8 mouse cellular contexts compared by ENCODE assay signal in genomic region chr11:8467403-8468160, GRCm38 (mm10).
DNase-seq lines count a peak whose midpoint lies in the region; ATAC-seq and TF ChIP-seq lines count a peak whose summit lies in the region.

No protein-coding gene starts in this region.

- peak overlapping the region; percentile 87 for H3K4me2 ChIP-seq in embryonic facial prominence, embryonic 14.5 days (ENCODE audit: low read depth, low read length)
- H3K4me2 ChIP-seq in intestine, embryonic 14.5 days (ENCODE audit: low read length): peak overlapping the region; percentile 82
- peak overlapping the region; percentile 95 for H3K4me2 ChIP-seq in myocyte (ENCODE audit: low read depth)

- no peaks in the 10 kb centered on the region for H3K36me3 ChIP-seq in liver, adult 2 months (ENCODE audit: control insufficient read depth, insufficient read depth, low read length)
- H3K36me3 ChIP-seq in embryonic facial prominence, embryonic 14.5 days (ENCODE audit: control insufficient read depth, insufficient read depth, low read length): 0 out of 2 replicates have a peak, but pooled peaks cover 2% of the 10 kb centered on the region
- peaks cover 23% of the 10 kb centered on the region for H3K36me3 ChIP-seq in intestine, embryonic 14.5 days (ENCODE audit: control insufficient read depth, insufficient read depth, low read length)
- no peaks in the 10 kb centered on the region for H3K36me3 ChIP-seq in myocyte (ENCODE audit: control insufficient read depth, insufficient read depth)

- H3K79me2 ChIP-seq in liver, adult 2 months (ENCODE audit: control insufficient read depth, insufficient read depth, low read length): peaks cover 8% of the 10 kb centered on the region; the same call in 1 of the 2 replicates
- H3K79me2 ChIP-seq in myocyte (ENCODE audit: control insufficient read depth, insufficient read depth): peaks cover 56% of the 10 kb centered on the region

- H3K4me1 ChIP-seq in liver, adult 2 months (ENCODE audit: control insufficient read depth, insufficient read depth, low read length): 0 out of 2 replicates have a peak, but pooled peaks cover 1% of the 10 kb centered on the region
- peaks cover 37% of the 10 kb centered on the region for H3K4me1 ChIP-seq in embryonic facial prominence, embryonic 14.5 days (ENCODE audit: control insufficient read depth, insufficient read depth, low read length)
- peaks cover 44% of the 10 kb centered on the region for H3K4me1 ChIP-seq in intestine, embryonic 14.5 days (replicated peaks; ENCODE audit: control insufficient read depth, insufficient read depth, low read length)

- no peaks in the 10 kb centered on the region for H3K27me3 ChIP-seq in liver, adult 2 months (ENCODE audit: control insufficient read depth, insufficient read depth, low read length)
- no peaks in the 10 kb centered on the region for H3K27me3 ChIP-seq in embryonic facial prominence, embryonic 14.5 days (replicated peaks; ENCODE audit: control insufficient read depth, insufficient read depth, low read length)
- H3K27me3 ChIP-seq in intestine, embryonic 14.5 days (replicated peaks; ENCODE audit: control insufficient read depth, insufficient read depth, low read length): no peaks in the 10 kb centered on the region
- H3K27me3 ChIP-seq in myocyte (ENCODE audit: control insufficient read depth, insufficient read depth, insufficient read length): no peaks in the 10 kb centered on the region

- TF ChIP-seq POLR2A in liver, adult 2 months (IDR thresholded peaks at IDR 0.05; ENCODE audit: extremely low read depth, insufficient read depth, low read length): no peak
- TF ChIP-seq POLR2A in myocyte (IDR thresholded peaks at IDR 0.05; ENCODE audit: insufficient read length, low read depth): peak; percentile 8

- peak; percentile 53 for ATAC-seq in embryonic facial prominence, embryonic 14.5 days (ENCODE audit: low read depth)
- no peak for ATAC-seq in intestine, embryonic 14.5 days (replicated peaks; ENCODE audit: low FRiP score, low TSS enrichment, low read depth)
- no peak for ATAC-seq in monocyte, adult 5-6 weeks (replicated peaks; ENCODE audit: insufficient number of reproducible peaks, low FRiP score, low TSS enrichment, poor library complexity, severe bottlenecking)

- H3K9ac ChIP-seq in liver, adult 2 months (ENCODE audit: low read depth, low read length): peak overlapping the region; percentile 43
- H3K9ac ChIP-seq in embryonic facial prominence, embryonic 14.5 days (ENCODE audit: low read depth, low read length): peak overlapping the region; percentile 70
- peak overlapping the region; percentile 60 for H3K9ac ChIP-seq in intestine, embryonic 14.5 days (ENCODE audit: low read length)

- no peak for TF ChIP-seq CTCF in liver, adult 2 months (IDR thresholded peaks at IDR 0.05; ENCODE audit: low read depth, low read length)

- WGBS in liver, adult 2 months: 73% methylated on average over 13 of the region's 13 CpGs
- WGBS in embryonic facial prominence, embryonic 14.5 days: 7% methylated on average over 13 of the region's 13 CpGs
- 29% methylated on average over 13 of the region's 13 CpGs for WGBS in intestine, embryonic 14.5 days

- peak overlapping the region; percentile 67 for H3K27ac ChIP-seq in liver, adult 2 months (replicated peaks; ENCODE audit: insufficient read depth, low read depth, low read length)
- H3K27ac ChIP-seq in embryonic facial prominence, embryonic 14.5 days (replicated peaks; ENCODE audit: low read depth, low read length): peak overlapping the region; percentile 96
- peak overlapping the region; percentile 88 for H3K27ac ChIP-seq in intestine, embryonic 14.5 days (ENCODE audit: low read depth)

- peak overlapping the region; percentile 61 for H3K4me3 ChIP-seq in liver, adult 2 months (ENCODE audit: insufficient read depth, low read depth, low read length)
- peak overlapping the region; percentile 51 for H3K4me3 ChIP-seq in embryonic facial prominence, embryonic 14.5 days (ENCODE audit: low read depth, low read length)
- H3K4me3 ChIP-seq in intestine, embryonic 14.5 days (ENCODE audit: low read depth, low read length): peak overlapping the region; percentile 45
- H3K4me3 ChIP-seq in myocyte: peak overlapping the region; percentile 33

- DNase-seq in liver, adult 2 months (ENCODE audit: extremely low read depth, low read depth, low spot score): no peak
- no peak for DNase-seq in liver
- DNase-seq in embryonic facial prominence, embryonic 14.5 days (ENCODE audit: low spot score): peak; percentile 74
- no peak for DNase-seq in intestine, embryonic 14.5 days (ENCODE audit: low spot score)
- DNase-seq in ovary, postnatal 36 days (ENCODE audit: low spot score): no peak
- DNase-seq in cerebellum, adult 9-10 months: no peak

- no peaks in the 10 kb centered on the region for H3K9me3 ChIP-seq in embryonic facial prominence, embryonic 14.5 days (ENCODE audit: control insufficient read depth, low read length)
- H3K9me3 ChIP-seq in intestine, embryonic 14.5 days (ENCODE audit: control insufficient read depth, low read length): no peaks in the 10 kb centered on the region

- H3ac ChIP-seq in myocyte (ENCODE audit: control insufficient read depth, insufficient read length): peak overlapping the region; percentile 33

TF ChIP-seq in myocyte, 11 proteins besides CTCF, POLR2A, EP300 and RAD21:
- TF ChIP-seq MYOG (IDR thresholded peaks at IDR 0.05; ENCODE audit: control insufficient read depth in 1 of 3, insufficient read depth in 1 of 3, insufficient read length in 2 of 3, low read depth in 2 of 3) (no peak), REST (IDR thresholded peaks at IDR 0.05; ENCODE audit: insufficient read depth, insufficient read length) (no peak), E2F4 (IDR thresholded peaks at IDR 0.05; ENCODE audit: insufficient read depth) (no peak), TCF3 (IDR thresholded peaks at IDR 0.05; ENCODE audit: insufficient read length, low read depth) (no peak), POLR2AphosphoS2 (IDR thresholded peaks at IDR 0.05; ENCODE audit: insufficient read length, low read depth) (no peak), MYOD1 (IDR thresholded peaks at IDR 0.05; ENCODE audit: control insufficient read depth in 1 of 3, insufficient read length in 2 of 3, low read depth in 2 of 3) (no peak), TCF12 (IDR thresholded peaks at IDR 0.05; ENCODE audit: insufficient read depth, poor library complexity, severe bottlenecking) (no peak), CEBPB (IDR thresholded peaks at IDR 0.05; ENCODE audit: insufficient read depth, poor library complexity, severe bottlenecking) (no peak), MAX (IDR thresholded peaks at IDR 0.05; ENCODE audit: low read depth) (no peak), USF1 (IDR thresholded peaks at IDR 0.05; ENCODE audit: low read depth) (no peak), SRF (IDR thresholded peaks at IDR 0.05; ENCODE audit: control insufficient read depth, insufficient read length, low read depth) (no peak)
